Mouse (Mus musculus): Measurements from ENCODE around the gene Thrb.
A peak's percentile ranks its signal among the peaks of the same experiment; 100 is the strongest.

The Thrb gene

DNA sequence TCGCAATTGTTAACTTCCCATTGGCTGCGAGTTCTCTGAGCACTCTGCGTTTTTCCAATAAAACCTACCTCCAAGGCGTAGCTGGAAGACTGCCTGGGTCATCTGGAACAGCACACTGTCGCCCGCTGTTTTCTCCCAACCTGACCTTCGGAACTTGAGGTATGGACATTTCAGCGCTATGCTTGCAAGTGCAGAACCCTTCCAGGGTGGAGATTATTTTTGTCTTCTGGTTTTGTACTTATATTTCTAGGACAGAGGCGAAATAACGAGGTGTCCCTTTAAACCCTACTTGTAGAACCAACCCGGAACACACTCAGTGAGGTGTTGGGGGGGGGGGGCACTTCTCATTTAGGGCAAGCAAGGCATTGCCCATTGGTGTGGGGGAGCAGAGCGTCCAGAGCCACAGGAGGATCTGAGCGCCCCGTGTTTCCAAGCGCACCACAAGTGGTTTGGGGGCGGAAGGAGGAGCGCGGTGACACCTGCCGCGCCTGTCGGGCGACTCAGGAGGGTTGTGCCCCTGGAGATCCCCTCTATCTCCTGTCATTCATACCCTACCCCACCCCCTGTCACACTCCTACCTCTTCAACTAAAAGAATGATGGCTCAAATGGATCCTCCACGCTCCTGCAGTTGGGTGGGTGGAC is at the start of gene Thrb:
Thrb (plus strand) TSS at position 576 of the 643 bp plus-strand sequence.
- no peak for DNase-seq (ENCODE audit: low read depth in 1 of 2, low spot score in 2 of 2)

DNA sequence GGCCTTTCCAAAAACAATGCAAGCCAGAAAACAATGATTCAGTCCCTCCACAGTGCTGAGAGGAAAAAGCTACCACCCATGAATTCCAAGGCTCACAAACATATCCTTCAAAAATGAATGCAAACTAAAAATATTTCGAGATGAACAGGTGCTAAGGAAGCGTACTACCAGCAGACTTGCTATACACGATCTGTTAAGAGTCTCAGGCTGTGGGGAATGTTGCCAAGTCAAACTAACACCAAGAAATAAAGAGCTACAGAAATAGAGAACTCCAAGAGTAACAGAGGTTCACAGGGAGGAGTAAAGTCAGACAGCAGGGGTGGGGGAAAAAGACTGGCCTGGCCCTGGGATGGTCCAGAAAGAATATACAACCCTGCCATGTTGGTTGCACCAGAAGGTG is 38.4 kb upstream of the Thrb start:
- DNase-seq (ENCODE audit: low read depth in 1 of 2, low spot score in 2 of 2) = no peak

DNA sequence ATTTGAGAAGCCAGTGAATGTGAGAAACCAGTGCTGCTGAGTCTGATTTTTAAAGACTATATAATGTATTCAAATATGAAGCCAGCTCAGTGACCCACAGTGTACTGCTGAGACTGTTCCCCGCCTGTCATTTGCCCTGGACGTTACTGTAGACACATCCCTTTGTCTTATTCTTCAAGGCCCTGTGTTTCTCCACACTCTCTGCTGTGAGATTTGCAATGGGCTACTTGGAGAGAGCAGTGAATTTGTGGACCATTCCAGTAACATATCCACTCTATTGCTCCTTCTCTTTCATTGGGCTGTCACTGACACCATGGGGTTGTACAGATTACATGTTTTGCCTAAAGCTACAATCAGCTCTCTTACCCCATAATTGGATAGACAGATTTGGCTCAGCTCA is 36.1 kb upstream of the Thrb start:
- DNase-seq (ENCODE audit: low read depth in 1 of 2, low spot score in 2 of 2) = no peak

DNA sequence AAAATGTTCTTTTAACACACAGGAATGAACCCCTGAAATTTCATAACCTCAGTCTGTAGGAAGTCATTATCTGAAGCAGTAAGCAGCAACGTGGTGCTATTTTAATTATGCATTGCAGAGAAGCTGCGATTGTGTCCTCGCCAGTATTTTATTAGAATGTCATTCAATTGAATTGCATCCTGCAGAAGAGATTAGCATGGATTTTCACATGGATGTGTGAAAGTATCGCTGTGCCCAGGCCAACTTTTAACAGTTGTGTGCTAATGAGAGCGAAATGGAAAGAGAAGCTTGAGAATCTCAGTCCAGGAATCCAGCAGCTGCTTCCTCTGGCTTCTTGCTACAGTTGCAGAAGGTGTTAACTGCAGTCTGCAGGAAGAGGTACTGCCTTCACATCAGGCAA is 30.8 kb upstream of the Thrb start:
- DNase-seq (ENCODE audit: low read depth in 1 of 2, low spot score in 2 of 2) = no peak

DNA sequence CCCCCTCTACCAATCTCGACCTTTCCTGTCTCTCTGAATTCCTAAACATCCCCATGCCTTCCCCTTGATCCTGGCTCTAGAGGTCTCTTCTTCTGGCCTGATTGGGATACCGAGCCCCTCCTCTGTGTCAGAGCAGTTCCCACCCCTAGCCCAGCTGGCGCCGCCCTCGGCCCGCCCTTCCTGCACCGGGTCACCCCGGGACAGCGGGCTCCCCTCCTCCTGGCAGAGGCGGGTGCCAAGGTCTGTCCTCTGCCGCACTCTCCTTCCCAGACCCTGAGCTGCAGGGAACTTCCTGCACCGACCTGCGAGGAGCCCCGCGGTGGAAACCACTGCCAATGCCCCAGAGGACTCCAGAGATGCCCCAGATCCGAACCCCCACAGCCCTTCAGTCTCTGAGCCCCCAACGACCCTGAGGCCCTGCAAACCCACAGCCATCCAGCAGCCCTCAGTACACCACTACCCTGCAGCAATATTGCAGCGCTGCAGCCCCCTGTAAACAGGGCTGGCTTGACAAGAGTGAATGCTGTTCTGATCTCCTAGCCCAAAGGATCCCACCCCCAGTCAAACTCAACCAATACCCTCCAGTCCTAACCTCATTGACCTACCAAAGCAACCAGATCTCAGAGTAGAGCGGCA is 27.1 kb upstream of the Thrb start:
- no peak for DNase-seq (ENCODE audit: low read depth in 1 of 2, low spot score in 2 of 2)

DNA sequence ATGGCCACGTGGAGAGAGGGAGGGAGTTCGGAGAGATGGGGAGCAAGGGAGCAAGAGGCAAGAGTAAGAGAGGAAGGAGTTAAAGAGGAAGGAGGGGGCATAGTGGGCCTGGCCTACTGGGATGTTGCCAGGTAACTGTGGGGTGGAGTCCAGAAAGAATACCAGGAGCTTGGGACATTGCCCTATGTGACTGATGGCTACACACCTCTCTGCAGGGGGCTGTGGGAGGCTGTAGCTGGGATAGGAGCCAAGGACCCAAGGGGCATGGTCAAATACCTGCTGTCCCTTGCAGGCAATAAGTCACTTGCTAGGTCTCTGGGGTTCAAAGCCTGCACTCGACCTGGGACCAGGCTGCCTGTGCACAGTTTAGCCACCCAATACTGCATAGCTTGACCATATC is 23.1 kb upstream of the Thrb start:
- no peak for DNase-seq (ENCODE audit: low read depth in 1 of 2, low spot score in 2 of 2)

DNA sequence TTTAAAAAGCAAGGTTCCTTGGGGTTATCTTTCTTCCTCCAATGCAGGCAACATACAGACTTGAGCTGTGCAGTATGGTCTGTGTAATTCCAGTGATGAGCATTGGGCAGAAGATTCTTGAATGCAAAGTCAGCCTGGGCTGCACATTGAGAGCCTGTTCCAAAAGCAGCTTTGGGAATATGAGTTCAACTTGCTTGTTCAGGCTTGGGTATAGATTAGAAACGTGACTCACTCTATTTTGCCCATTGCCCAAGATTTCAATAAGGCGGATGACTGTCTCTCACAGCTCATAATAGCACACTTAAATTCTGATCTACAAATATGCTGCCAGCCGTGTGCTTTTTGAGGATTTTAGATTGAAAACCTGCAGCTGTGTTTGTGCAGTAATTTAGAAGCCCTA is 18.3 kb upstream of the Thrb start:
- no peak for DNase-seq (ENCODE audit: low read depth in 1 of 2, low spot score in 2 of 2)

DNA sequence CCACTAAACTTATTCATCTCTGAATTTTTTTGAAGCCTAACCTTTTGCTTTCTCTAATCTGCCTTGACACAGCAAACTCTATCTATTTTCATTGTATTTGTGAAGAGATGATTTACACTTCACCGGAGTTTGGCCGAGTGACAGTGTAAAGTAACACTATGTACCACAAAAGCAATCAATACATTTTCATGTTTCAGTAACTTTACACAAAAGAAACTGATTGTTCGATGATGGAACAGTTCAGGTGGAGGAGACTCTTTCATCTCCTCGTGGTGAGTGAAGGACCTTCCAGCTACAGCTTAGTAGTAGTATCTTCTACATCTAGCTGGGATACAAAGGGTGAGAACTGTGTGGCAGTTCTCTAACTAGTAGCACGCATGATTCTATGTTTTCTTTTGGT is 5.0 kb upstream of the Thrb start:
- DNase-seq (ENCODE audit: low read depth in 1 of 2, low spot score in 2 of 2) = no peak

DNA sequence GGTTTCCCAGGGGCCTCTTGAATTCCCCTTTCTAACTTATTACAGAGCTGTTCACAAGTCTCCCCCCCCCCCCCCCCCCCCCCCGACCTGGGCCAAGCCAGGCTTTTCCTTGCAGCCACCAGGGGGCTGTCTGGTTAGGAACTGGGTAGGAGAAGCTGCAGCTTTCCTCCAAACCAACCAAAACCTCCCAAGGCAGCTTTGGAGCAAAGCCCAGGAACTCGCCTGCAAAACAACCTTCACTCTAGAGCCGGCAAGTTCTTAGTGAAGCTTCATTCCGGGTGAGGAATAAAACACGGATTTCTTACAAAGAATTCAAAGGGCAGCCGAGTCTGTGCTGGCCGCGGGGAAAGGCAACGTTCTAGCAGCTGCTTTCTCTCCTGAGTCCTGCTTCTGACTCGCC is 1.0 kb upstream of the Thrb start:
- DNase-seq (ENCODE audit: low read depth in 1 of 2, low spot score in 2 of 2) = no peak

DNA sequence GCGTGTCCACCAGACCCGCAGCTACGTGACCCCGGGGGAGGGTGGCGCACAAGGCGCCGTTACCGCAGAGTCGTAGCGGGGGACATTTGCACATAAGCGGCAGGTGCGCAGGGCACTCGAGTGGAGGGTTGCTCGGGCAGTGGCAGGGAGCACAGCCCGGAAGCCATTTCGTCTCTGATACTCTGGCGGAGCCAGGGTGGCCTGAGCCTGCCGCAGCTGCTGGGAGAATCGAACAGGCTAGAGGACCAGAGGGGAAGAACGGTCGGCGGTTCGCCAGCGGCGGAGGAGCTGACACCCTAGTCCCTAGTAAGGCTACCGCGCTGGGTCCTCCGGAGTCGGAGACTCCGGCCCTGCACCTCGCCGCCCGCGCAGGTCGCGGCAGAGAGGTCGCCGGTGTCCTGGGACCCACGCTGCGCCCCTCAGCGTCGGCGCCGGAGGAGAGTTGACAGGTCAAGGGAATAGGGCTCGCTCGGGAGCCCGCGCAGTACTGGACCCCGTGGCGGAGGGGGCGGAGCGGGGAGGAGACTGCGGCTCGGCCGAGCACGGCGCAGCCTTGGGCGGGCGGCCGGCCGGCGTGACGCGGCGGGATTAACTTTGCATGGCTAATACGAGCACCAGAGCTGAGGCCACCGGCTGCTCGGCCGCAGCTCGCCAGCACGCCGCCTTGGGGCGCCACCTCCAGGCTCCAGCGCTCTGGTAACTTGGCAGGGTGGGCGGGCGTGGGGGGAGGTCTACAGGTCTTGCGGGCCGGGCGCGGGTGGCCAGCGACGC is 453 bp downstream of the Thrb start:
- DNase-seq (ENCODE audit: low read depth in 1 of 2, low spot score in 2 of 2) = peak in 1 of 2 experiments; percentile 15

DNA sequence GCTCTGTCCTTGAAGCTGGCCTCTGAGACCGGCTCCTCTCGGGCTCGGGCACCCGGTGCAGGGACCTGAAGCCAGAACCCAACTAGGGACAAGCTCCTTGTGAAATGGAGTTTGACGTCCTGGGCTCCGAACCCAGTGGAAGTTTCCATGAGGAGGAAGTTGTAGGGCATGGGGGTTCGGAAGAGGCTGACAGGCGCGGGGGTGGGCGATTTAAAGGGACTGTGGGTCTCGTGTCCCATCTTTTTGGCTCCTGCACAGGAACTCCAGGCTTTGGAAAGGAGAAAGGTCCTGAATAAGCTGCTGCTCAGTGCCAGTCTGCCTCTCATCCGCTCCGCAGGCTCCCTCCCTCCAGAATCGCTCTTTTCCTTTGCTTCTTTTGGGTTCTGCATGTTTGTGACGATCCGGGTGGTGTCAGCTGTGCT is 1.1 kb downstream of the Thrb start:
- no peak for DNase-seq (ENCODE audit: low read depth in 1 of 2, low spot score in 2 of 2)

DNA sequence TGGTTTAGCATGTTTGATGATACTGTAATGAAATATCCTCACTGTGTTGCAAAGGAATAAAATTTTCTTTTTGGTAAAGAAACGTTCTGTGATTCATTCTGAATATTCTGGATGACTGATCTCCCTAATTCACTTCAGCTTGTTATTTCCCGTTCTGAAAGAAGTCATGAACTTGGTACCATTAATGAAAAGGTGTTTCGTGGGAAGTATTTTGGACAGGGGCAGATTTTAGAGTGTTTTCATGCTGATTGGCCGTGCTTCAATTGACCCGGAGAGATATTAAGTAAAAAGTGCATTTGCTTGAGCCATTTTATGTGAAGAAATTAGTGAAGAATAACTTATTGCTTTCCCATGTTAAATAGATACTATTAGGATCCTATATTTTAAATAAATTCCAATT is 2.0 kb downstream of the Thrb start:
- DNase-seq (ENCODE audit: low read depth in 1 of 2, low spot score in 2 of 2) = no peak

DNA sequence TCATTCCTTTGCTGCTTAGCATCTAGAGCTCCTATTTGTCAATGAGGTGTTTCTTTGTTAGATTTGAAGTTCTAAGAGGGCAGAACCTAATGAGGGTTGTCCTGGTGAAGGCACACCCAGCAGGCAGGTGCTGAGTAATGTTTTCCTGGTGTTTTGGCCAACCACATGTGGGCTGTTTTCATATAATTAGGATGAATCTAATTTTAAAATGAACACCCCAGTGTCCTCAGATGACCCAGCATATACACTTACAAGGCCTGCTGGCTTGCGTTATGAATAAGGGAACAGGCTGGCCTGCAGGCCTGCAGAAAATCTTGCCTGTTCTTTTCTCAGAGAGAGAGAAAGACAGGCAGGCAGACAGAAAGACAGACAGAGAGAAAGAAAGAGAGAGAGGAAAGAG is 14.3 kb downstream of the Thrb start:
- no peak for DNase-seq (ENCODE audit: low read depth in 1 of 2, low spot score in 2 of 2)

DNA sequence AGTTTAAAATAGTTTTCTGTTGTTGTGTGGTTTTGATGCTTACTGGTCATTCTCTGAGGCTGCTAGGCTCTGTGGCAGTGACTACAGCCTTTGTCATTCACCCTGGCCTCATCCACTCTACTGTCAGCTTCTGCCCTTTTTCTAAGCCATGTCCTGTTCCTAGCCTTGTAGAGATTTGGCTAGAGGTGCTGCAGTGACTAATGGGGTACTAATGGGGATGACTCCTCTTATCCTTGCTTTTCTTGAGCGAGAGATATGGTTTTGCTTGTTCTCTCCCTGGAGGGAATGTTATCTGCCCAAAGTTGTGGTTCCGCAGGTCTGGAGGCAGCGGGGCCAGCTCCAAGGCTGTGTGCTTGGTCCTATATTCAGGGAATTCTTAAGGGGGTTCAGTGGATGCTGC is 15.2 kb downstream of the Thrb start:
- DNase-seq (ENCODE audit: low read depth in 1 of 2, low spot score in 2 of 2) = no peak

DNA sequence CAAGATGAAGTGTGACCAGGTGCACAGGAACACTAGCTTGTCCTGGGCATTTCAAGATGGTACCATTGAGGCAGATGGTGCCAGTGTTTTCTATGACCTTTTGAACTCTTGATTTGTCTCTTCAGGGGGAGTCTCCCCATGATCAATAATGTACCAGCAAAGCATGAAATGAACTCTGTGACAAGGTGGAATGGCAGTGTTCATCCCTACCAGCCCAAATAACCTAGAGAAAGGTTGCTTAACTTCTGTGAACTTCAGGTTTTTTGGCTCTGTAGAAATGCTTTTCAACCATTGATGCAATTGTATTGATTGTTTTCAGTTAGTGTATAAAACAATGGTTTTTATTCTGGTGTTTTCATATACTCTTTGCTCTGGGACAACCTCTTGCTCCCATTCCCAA is 21.4 kb downstream of the Thrb start:
- DNase-seq (ENCODE audit: low read depth in 1 of 2, low spot score in 2 of 2) = no peak

DNA sequence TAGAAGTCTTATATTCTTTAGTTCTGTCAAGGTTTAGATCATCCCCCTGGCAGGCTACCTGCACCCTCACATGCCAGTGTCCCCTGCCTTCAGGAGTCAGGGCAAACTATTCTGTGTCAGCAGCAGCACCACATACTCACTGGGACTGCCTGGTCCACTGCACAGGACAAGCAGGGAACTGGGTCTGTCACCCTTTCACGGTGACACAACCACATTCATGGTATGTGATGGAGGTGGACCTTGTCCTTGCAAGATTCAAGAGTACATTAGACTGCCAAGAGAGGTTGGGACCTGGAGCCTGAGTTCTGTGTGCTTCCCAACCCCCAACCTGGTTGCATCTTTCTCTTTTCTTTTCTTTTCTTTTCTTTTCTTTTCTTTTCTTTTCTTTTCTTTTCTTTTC is 24.8 kb downstream of the Thrb start:
- no peak for DNase-seq (ENCODE audit: low read depth in 1 of 2, low spot score in 2 of 2)

DNA sequence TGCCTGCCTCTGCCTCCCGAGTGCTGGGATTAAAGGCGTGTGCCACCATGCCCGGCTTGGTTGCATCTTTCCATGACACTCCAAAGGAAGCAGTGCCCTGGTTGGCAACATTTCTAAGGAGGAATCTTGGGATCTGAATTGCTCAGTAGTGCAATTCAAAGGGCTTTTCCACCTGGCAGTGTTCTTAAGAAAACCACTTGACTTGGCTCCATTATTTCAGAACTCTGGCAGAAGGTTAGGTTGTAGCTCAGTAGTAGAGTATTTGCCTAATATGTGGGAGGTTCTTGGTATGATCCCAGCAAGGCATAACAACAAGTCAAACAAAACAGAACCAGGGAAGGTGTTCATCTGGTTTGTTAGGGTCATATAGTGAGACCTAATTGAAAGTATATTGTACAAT is 25.4 kb downstream of the Thrb start:
- DNase-seq (ENCODE audit: low read depth in 1 of 2, low spot score in 2 of 2) = no peak

DNA sequence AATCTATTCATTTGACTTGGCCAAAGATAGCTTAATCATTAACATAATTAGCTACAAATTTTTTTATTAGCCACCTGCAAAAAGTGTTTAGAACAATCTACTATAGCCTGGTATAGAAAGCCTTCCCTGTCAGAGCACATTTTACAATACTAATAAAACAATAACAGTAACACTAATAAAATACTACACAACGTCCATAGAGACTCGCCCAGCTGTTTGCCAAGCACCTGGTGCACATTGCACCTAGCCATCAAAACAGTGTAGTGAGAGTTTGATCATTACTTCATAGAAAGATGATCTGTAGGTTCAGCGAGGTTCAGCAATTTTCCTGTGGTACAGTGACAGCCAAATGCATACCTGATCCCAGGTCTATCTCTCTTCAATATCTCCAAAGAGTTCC is 26.9 kb downstream of the Thrb start:
- DNase-seq (ENCODE audit: low read depth in 1 of 2, low spot score in 2 of 2) = no peak

DNA sequence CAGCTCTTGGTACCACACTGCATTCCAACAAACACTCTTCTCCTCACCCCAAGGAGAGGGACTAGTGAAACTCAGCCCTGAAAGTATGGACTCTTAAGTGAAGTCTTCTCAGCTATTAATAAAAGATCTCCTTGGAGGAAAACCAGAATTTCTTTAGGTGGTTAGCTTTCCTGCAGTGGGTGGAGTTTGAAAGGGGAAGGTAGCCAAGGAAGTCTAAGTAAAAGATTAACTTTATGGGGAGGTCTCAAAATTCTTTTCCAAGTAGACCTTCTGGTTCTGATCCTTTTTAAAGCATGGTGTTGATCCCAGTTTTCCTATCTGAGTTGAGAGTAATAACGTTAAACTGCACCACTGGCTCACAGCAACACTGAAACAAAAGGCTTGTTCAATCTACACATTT is 31.2 kb downstream of the Thrb start:
- no peak for DNase-seq (ENCODE audit: low read depth in 1 of 2, low spot score in 2 of 2)

DNA sequence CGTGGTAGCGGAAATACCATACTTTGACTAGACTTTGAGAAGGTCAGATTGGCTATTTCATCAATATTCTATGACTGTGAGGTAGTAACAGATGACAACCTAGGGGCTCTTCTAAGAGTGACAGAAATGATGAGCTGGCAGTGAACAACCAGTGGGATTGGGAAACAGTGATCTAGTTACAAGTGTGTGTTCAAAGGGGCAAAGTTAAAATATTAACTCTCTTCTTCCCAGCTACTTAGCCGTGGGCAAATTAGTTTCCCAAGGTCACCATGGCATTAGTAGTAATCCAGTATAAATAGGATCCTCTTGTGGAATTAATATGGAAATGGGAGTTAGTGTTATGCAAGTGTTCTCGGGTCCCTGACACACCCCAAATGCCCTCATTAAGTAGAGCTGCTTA is 35.5 kb downstream of the Thrb start:
- DNase-seq (ENCODE audit: low read depth in 1 of 2, low spot score in 2 of 2) = no peak

DNA sequence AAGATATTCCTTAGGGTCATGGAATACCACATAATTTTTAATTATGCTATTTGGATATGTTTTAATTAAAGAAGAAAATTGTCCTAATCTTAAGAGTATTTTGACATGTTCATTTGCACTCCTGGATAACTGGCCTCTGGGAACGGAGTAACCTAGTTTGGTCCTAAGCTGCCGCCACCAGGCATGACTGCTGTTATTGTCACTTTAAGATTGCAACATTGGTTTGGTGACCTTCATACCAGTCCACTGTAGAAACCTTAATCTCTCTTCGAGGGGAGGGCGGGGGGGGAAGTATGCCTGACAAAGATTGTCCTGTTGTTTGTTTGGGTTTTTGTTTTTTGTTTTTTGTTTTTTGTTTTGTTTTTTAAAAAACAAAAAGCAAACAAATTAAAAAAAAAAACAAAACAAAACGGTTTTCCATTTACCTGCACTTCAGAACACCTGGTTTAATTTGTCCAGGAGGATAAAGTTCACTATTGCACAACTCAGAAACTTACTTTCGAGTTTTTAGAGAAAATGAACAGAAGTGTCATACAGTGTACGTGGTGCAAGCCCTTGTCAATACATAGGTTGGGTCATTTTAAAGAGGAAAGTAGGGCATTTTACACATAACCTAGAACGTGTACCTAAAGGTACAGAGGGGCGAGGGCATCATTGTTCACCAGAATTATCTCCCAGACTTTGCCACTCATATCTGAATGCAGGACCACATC is 38.0 kb downstream of the Thrb start:
- DNase-seq (ENCODE audit: low read depth in 1 of 2, low spot score in 2 of 2) = no peak

DNA sequence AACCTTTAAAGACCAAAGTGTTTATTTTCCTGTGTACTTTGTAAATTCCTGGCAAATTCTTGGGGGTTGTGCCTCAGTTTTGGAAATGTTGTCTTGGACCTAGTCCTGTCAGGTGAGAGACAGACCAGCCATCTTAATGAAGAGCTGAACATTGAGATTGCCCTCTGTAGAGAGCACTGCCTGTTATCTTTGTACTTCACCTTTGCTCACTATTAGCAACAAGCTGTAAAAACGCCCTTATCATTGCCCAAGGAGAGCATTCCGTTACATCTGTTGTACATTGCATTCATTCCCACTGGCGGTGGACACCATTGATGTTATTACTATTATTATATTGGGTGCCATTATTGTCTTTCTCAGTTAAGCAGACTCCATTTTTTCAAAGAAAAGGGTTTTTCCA is 40.2 kb downstream of the Thrb start:
- DNase-seq (ENCODE audit: low read depth in 1 of 2, low spot score in 2 of 2) = no peak
